Mouse (Mus musculus) brown adipose tissue, adult 24 weeks (tissue): ENCODE results near the gene Zfp663. TPM values are rescaled to one million over a fixed set of nuclear protein-coding genes. Genes with fewer than 3 reads are reported as not detected.

Experiments used
- H3K27ac ChIP-seq: fragments of 200-500 bp; replicated peaks from 2 replicates; pipeline ENCODE4 v1.5.1; 2012; ENCODE audit warnings: low read depth, mild to moderate bottlenecking, low read length
- H3K4me1 ChIP-seq: fragments of 200-500 bp; 2 replicates; pipeline ENCODE4 v1.6.1; 2012; ENCODE audit warnings: low read length, mixed read lengths; ENCODE audit not compliant: control insufficient read depth, insufficient read depth, insufficient read length
- H3K4me3 ChIP-seq: fragments of 200-500 bp; 2 replicates; pipeline ENCODE4 v1.5.1; 2012; ENCODE audit warnings: low read depth, mild to moderate bottlenecking, low read length, moderate library complexity; ENCODE audit not compliant: insufficient read depth
- polyA plus RNA-seq: library from polyadenylated mRNA; stranded (reverse); fragments of >200 nt; gene quantifications from 2 replicates; pipeline ENCODE4 v1.2.4, GENCODE M21; 2012; ENCODE audit not compliant: missing spikeins, insufficient read depth, insufficient read length

Zfp663 gene
- polyA plus RNA-seq, 1 experiment = not detected

GRCm38 (mm10) chr2:165389299-165389952, 20.9 kb upstream of the Zfp663 start:
- H3K27ac ChIP-seq = no peak overlapping the region

GRCm38 (mm10) chr2:165387844-165388495, 19.4 kb upstream of the Zfp663 start, which contains the start of gene Zfp334:
Gene Zfp334 (minus strand): TSS chr2:165388259.
- Histone ChIP-seq H3K27ac (no peak within 1 kb of the TSS), H3K4me3 (peak within 1 kb of the TSS; percentile 76), H3K4me1 (peaks cover 2% of the 10 kb centered on the region; the same call in 1 of the 2 replicates)

More at GRCm38 (mm10) chr2:165389299-165389952, 20.9 kb upstream of the Zfp663 start:
- H3K4me1 ChIP-seq = peaks cover 2% of the 10 kb centered on the region; the same call in 1 of the 2 replicates
- H3K4me3 ChIP-seq = no peak overlapping the region

- Histone ChIP-seq H3K4me3 (peak overlapping the region; percentile 76), H3K27ac (no peak overlapping the region), H3K4me1 (peaks cover 2% of the 10 kb centered on the region; the same call in 1 of the 2 replicates)
Observed at GRCm38 (mm10) chr2:165387370-165387769, 18.8 kb upstream of the Zfp663 start.

- H3K4me1 ChIP-seq = no peaks in the 10 kb centered on the region
- no peak overlapping the region for H3K27ac ChIP-seq
- H3K4me3 ChIP-seq = no peak overlapping the region
Observed at GRCm38 (mm10) chr2:165380050-165380449, 11.5 kb upstream of the Zfp663 start.

DNA sequence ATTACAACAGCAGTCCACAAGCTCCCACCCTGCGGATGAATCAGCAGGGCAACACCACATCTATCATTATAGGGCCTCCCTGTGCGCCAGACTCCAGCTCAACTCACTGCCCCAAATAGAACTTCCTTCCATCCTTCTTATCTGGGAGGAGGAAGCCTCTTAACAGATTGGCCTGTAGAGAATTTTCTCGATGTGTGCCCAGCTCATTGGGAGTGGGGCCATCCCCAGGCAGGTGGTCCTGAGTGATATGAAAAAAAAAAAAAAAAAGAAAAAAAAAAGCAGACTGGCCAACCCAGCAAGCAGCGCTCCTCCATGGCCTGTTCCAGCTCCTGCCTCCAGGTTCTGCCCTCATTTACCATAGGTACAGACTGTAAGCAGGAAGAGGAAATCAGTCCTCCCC, 7.5 kb upstream of the Zfp663 start:
- Histone ChIP-seq H3K27ac (no peak overlapping the region), H3K4me1 (no peaks in the 10 kb centered on the region), H3K4me3 (no peak overlapping the region)

- H3K27ac ChIP-seq = no peak overlapping the region
- no peak overlapping the region for H3K4me3 ChIP-seq
- H3K4me1 ChIP-seq = no peaks in the 10 kb centered on the region
Observed at GRCm38 (mm10) chr2:165375478-165375877, 6.9 kb upstream of the Zfp663 start.

DNA sequence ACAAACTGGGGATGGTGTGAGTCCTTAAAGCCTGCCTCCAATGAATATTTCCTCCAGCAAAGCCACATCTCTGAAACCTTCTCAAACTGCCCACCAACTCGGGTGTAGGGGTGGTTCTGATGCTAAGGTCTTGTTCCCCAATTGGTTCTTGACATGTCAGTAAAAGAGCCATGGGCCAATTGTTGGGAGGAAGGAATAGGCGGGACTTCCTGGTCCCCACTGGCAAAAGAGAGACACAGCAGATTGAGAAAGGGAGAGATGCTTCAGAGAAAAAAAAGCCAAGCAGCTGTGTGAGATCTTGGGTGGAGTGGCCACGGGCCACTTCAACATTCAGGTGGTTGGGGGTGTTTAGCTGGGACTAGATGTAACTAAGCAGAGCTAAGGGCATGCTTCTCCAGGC, 2.5 kb upstream of the Zfp663 start:
- Histone ChIP-seq H3K27ac (no peak overlapping the region), H3K4me1 (peaks cover 2% of the 10 kb centered on the region; the same call in 1 of the 2 replicates), H3K4me3 (no peak overlapping the region)

DNA sequence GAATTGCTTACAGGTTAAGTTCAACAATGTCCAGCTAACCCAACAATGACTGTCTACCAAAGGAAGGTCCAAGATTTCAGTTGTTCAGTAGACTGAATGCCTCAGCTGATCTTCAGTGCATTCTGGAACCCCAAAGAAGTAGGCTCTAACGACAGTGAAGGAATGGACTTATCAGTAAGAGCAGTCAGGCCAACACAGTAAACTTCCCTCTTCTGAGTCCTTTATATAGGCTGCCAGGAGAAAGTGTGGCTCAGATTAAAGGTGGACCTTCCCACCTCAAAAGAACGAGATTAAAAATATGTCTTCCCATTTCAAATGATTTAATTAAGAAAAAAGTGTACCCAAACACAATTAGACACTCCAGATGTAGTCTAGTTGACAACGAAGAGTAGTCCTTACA, 1.8 kb upstream of the Zfp663 start:
- H3K27ac ChIP-seq = no peak overlapping the region
- peaks cover 2% of the 10 kb centered on the region; the same call in 1 of the 2 replicates for H3K4me1 ChIP-seq
- no peak overlapping the region for H3K4me3 ChIP-seq

DNA sequence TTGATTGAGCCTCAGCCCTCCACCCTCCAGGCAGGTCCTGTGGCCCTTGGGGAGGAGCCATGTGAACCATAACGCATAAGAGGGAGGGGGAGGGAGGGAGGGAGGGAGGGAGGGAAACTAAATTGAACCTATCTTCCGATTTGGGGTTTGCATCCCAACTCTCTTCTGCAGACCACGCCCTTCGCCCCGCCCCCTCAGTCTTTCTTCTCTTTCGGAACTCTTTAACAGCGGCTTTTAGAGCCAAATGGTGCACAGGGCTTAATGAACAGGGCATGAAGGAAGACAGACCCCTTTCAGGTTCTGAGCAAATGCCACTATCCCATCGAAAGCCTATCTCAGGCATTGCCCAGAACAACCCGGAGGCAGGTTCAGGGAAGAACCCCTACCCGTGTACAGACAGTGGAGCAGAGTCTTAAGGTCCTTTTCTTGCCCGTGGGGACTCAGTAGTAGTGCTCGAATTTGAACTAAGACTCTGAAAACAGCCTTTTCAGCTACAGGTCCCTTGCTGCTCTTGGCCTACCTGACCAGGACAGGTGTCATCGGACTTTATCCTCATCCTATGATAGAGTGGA, 575 bp downstream of the Zfp663 start:
- Histone ChIP-seq H3K4me3 (no peak overlapping the region), H3K27ac (no peak overlapping the region), H3K4me1 (peaks cover 2% of the 10 kb centered on the region; the same call in 1 of the 2 replicates)

GRCm38 (mm10) chr2:165367047-165367520, 1.4 kb downstream of the Zfp663 start:
- Histone ChIP-seq H3K27ac (no peak overlapping the region), H3K4me3 (no peak overlapping the region), H3K4me1 (peaks cover 2% of the 10 kb centered on the region; the same call in 1 of the 2 replicates)

DNA sequence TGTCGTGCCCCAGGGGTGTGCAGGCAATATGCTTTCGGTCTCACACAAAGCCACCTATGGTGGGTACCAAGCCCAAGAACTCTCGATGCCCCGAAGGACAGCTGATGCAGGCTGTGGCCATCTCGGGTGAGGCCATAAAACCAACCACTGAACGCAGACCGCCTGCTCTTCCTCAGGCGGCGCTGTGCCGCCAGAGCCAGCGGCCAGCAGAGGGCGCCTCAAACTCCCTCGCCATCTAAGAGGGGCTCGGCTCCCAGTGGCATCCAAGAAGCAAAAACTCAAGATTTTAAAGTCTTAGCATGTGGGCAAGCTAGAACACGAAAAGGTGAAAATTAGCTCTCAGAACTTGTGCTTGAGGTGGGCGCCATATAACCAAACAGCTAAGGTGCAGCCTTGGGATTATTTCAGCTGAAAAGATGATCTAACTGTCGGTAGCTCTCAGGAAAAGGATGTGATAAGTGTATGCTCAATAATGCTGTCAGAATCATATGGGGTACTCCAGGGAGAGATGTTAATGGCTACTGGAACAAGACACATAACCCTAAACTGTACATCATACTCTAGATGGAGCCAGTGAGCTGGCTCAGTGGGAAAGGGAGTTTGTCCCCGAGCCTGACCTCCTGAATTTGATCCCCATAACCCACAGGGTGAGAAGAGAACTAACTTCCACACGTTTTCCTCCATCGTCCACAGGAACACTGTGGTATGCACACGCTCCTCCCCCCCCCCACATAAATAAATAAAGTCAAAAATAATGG, 4.0 kb downstream of the Zfp663 start:
- Histone ChIP-seq H3K27ac (no peak overlapping the region), H3K4me1 (peaks cover 2% of the 10 kb centered on the region; the same call in 1 of the 2 replicates), H3K4me3 (no peak overlapping the region)

DNA sequence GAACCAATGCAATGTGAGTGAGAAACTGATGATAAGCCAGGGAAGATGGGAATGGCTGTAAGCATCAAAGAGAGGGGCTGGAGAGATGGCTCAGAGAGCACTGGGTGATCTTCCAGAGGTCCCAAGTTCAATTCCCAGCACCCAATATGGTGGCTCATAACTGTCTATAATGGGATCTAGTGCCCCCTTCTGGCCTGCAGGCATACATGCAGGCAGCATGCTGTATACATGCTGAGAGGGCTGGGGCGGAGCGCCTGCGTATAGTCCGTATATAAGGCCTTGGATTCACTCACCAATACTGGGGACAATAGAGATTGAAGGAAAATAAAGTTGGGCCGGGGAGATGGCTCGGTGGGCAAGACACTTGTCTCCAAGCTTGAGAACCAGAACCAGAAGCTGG, 5.2 kb downstream of the Zfp663 start:
- H3K27ac ChIP-seq = no peak overlapping the region
- no peaks in the 10 kb centered on the region for H3K4me1 ChIP-seq

DNA sequence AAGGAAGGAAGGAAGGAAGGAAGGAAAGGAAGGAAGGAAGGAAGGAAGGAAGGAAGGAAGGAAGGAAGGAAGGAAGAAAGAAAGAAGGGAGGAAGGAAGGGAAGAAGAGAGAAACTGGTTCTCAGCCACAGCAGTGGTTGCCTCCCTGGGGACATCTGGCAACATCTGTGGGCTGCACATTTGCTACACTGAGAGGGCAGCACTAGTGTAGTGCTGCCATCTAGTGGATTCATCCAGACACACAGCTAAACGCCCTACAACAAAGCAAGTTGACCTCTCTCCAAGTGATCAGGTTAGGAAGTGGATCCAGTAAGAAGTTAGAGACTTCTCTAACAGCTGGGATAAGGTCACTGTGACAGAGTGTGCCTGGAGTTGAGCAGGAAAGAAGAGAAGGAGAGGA, 7.7 kb downstream of the Zfp663 start:
- Histone ChIP-seq H3K27ac (no peak overlapping the region), H3K4me3 (no peak overlapping the region), H3K4me1 (no peaks in the 10 kb centered on the region)

More for the DNA sequence above, 5.2 kb downstream of the Zfp663 start:
- H3K4me3 ChIP-seq = no peak overlapping the region

GRCm38 (mm10) chr2:165351828-165352513, 16.6 kb downstream of the Zfp663 start:
- no peak overlapping the region for H3K4me3 ChIP-seq
- H3K27ac ChIP-seq = no peak overlapping the region
- H3K4me1 ChIP-seq = no peaks in the 10 kb centered on the region
